Mouse (Mus musculus): ENCODE results near the gene Tradd. TPM values are rescaled to one million over a fixed set of nuclear protein-coding genes. Genes with fewer than 3 reads are reported as not detected.

Tradd gene
- polyA plus RNA-seq, 1 experiment from 2014 or later = 25.0 TPM

DNA sequence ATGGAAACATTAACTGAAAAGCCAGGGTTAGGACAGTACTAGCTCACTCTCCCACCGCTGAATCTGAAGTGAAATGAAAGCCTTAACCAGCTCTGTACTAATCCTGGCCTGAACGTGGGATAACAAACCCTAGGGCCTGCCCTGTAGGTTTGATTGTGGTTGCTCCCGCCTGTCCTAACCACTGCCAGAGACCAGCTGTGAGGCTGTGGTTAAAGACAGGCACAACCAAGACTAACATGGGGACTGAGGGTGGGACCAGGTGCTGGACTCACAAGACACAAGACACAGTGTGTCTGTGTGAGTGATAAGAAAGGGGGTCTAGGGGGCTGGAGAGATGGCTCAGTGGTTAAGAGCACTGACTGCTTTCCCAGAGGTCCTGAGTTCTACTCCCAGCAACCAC lies 16.2 kb upstream of the Tradd start:
- Histone ChIP-seq H3K4me3 (no peak overlapping the region), H3K4me2 (no peak overlapping the region), H3K9ac (no peak overlapping the region), H3K27me3 (peaks cover 56% of the 10 kb centered on the region), H3K36me3 (peaks cover 51% of the 10 kb centered on the region), H3K4me1 (replicated peaks) (peaks cover 37% of the 10 kb centered on the region), H3K9me3 (no peaks in the 10 kb centered on the region), H3K27ac (replicated peaks) (no peak overlapping the region)
- WGBS = 70% methylated on average over 3 of the region's 3 CpGs
- no peak for ATAC-seq (ENCODE audit: low read depth)

DNA sequence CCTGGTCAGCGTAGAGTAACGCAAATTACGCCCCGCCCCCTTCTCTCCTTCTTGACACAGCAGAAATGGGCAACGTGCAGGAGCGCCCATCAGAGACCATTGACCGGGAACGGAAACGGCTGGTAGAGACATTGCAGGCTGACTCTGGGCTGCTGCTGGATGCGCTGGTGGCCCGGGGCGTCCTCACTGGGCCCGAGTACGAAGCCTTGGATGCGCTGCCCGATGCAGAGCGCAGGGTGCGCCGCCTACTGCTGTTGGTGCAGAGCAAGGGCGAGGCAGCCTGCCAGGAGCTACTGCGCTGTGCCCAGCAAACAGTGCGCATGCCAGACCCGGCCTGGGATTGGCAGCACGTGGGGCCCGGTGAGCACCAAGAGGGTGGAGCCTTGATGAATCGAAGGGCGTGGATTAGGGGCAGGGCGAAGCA lies 14.5 kb upstream of the Tradd start:
- Histone ChIP-seq H3K4me3 (peak overlapping the region; percentile 17), H3K4me1 (replicated peaks) (peaks cover 34% of the 10 kb centered on the region), H3K27ac (replicated peaks) (no peak overlapping the region), H3K4me2 (peak overlapping the region; percentile 50), H3K27me3 (peaks cover 72% of the 10 kb centered on the region), H3K9ac (peak overlapping the region; percentile 31; the same call in 1 of the 2 replicates), H3K9me3 (no peaks in the 10 kb centered on the region), H3K36me3 (peaks cover 39% of the 10 kb centered on the region)
- 2% methylated on average over 28 of the region's 28 CpGs for WGBS
- peak; percentile 58; the same call in 1 of the 2 replicates for ATAC-seq (ENCODE audit: low read depth)

DNA sequence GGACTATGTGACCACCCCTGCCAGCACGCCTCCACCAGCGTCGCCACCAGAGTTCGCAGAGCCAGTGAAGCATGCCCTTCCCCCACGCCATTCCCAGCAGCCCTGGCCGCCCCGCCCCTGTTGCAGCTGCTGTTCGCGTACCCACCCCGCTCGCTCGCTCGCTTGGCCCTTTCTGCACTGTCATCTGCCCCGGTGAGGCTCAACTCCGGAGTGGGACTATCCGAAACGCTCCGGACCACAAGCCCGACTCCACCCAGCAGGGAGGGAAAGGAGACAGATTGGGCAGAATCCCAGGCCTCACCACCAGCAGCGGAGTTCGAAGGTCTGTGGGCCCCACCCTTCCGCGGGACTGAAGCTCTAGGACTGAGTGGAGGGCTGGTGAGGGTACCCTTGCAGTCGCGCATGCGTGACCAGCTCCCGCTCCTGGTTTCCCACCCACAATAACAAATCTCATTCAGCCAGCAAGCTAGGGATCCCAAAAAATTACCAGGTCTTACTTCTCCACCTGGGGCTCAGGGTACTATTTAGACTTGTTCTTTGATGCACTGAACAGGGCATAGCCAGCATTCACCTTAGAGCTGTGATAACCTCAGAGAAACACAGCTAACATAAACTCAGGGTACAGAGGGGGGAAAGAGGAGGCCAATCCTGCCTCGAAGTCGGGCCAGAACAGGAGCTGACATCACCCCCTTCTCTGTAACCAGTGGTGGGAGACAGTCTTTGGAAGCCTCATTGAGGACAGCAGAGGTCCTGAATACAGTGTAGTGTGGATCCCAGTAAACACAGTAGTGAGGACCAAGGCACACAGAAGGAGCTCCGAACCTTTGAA lies 12.1 kb upstream of the Tradd start:
- H3K4me2 ChIP-seq = peak overlapping the region; percentile 77
- H3K27ac ChIP-seq (replicated peaks) = no peak overlapping the region
- WGBS = 2% methylated on average over 30 of the region's 30 CpGs
- H3K4me3 ChIP-seq = peak overlapping the region; percentile 45
- ATAC-seq (ENCODE audit: low read depth) = peak; percentile 73
- peaks cover 92% of the 10 kb centered on the region for H3K27me3 ChIP-seq
- no peaks in the 10 kb centered on the region for H3K9me3 ChIP-seq
- H3K4me1 ChIP-seq (replicated peaks) = peaks cover 34% of the 10 kb centered on the region
- H3K9ac ChIP-seq = peak overlapping the region; percentile 75
- H3K36me3 ChIP-seq = peaks cover 15% of the 10 kb centered on the region

DNA sequence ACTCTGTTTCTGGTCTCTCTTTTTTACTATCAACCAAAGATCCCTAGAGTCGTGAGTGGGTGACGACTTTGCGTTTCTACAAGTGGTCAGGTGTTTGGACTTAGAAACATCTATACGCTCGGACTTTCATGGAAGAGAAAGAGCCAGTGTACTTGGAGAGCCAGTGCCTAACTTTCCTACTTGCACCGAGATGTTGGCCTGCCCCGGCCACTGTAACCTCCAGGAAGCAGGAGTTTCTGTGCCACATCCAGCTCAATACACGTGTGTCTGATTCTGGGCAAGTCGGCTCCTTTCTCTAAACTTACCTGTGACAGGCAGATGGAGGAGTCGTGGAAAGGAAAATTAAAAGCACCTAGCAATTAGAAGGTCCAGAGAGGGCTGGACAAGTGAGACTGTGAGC lies 11.4 kb upstream of the Tradd start, which contains the start of gene Nol3:
TSS of gene Nol3 (plus strand) at position 301 of the 400 bp plus-strand sequence.
- no peak within 1 kb of the TSS for H3K27ac ChIP-seq (replicated peaks)
- H3K36me3 ChIP-seq = peaks cover 11% of the 10 kb centered on the region; the same call in 1 of the 2 replicates
- no peak for ATAC-seq (ENCODE audit: low read depth)
- H3K4me3 ChIP-seq = peak within 1 kb of the TSS; percentile 45
- 2% methylated on average over 10 of the region's 10 CpGs for WGBS
- H3K4me2 ChIP-seq = peak within 1 kb of the TSS; percentile 77
- no peaks in the 10 kb centered on the region for H3K9me3 ChIP-seq
- H3K4me1 ChIP-seq (replicated peaks) = peaks cover 38% of the 10 kb centered on the region
- peaks cover 99% of the 10 kb centered on the region for H3K27me3 ChIP-seq
- H3K9ac ChIP-seq = peak within 1 kb of the TSS; percentile 75

DNA sequence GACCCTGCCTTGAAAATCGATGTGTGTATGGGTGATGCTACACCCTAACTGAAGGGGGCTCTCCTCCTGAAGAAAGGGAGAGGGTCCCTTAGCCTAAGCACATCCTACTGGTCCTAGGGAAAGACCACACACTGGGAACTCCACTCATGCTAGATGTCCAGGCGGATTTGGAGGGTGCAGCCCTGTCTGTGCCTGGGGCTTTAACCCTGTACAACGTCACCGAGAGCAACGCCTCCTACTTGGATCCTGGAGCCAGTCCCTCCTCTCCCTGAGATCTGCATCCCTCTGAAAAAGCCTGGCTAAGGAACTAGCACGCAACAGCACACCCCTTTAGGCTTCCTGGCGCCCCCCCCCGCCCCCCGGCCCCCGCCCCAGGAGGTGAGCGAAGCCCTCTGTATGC lies 11.0 kb upstream of the Tradd start:
- Histone ChIP-seq H3K36me3 (peaks cover 8% of the 10 kb centered on the region; the same call in 1 of the 2 replicates), H3K9ac (no peak overlapping the region), H3K4me1 (replicated peaks) (peaks cover 43% of the 10 kb centered on the region), H3K4me2 (peak overlapping the region; percentile 77), H3K27ac (replicated peaks) (no peak overlapping the region), H3K4me3 (no peak overlapping the region), H3K27me3 (peaks cover 99% of the 10 kb centered on the region), H3K9me3 (no peaks in the 10 kb centered on the region)
- no peak for ATAC-seq (ENCODE audit: low read depth)
- 5% methylated on average over 11 of the region's 11 CpGs for WGBS

DNA sequence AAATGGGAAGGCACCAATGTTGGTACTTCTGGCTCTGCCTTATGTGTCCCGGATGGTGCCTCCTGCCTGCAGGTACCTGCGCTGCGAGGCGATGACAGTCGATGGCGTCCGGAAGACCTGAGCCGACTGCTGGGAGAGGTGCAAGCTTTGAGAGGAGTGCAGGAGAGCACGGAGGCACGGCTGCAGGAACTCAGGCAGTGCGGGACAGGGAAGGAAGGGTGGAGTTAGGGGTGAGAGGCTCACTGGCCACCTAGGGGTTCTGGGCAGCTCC lies 6.4 kb upstream of the Tradd start:
- Histone ChIP-seq H3K36me3 (no peaks in the 10 kb centered on the region), H3K4me3 (0 out of 2 replicates have a peak overlapping the region, but pooled peaks have one; percentile 0), H3K9me3 (no peaks in the 10 kb centered on the region), H3K27me3 (peaks cover 99% of the 10 kb centered on the region), H3K4me2 (peak overlapping the region; percentile 9; the same call in 1 of the 2 replicates), H3K4me1 (replicated peaks) (peaks cover 41% of the 10 kb centered on the region), H3K27ac (replicated peaks) (no peak overlapping the region), H3K9ac (0 out of 2 replicates have a peak overlapping the region, but pooled peaks have one; percentile 4)
- under 1% methylated on average over 11 of the region's 11 CpGs for WGBS
- ATAC-seq (ENCODE audit: low read depth) = no peak

DNA sequence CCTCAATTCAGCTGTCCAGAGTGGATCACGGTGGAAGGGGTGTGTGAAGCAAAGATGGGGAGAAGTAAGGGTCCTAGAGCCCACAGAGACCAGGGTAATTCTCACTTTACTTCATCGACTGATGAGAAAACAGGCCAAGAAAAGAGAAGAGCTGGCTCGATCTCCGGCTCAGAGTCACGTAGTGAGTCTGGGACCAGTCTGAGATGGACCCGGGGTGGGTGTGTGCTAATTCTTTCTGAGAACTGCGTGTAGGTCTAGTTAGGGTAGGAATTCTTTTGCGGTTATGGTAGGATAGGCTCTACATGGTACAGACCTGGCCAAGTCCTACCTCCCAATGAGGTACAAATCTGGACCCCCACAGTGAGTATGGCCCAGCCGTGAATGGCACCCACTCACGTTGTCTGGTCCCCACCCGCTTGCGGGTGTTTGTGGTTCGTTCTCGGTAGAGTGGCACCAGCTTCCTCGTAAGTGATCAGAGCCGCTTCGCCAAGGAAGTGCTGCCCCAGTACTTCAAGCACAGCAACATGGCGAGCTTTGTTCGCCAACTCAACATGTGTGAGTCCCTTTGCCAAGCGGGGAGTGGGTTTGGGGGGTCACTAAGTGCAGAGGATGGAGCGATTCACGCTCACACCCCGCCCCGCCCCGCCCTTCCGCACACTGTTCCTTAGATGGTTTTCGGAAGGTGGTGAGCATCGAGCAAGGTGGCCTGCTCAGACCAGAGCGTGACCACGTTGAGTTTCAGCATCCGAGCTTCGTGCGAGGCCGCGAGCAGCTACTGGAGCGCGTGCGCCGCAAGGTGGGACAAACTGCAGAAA lies 5.9 kb upstream of the Tradd start:
- peak overlapping the region; percentile 65 for H3K9ac ChIP-seq
- WGBS = 2% methylated on average over 39 of the region's 39 CpGs

DNA sequence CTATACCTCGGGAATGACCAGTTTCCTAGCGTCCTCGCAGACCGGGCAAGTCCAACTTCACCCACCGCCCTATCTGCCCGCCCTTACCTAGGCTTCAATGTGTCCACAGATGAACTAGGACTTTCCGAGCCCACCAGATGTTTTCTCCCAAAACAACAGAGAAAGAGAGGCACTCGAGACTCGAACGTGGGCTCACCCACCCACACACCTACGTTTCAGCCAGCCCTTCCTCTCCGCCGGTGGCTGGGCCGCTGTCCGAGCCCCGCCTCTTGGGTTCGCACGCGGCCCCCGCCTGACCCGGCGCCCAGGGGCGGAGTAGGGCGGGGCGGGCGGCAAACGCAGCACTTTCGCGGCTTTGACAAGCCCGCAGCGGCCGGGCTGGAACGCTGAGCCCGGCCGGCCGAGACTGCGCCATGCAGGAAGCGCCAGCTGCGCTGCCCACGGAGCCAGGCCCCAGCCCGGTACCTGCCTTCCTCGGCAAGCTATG lies 5.1 kb upstream of the Tradd start, which contains the start of gene Hsf4:
TSS of gene Hsf4 (plus strand) at position 341 of the 487 bp plus-strand sequence.
- under 1% methylated on average over 42 of the region's 42 CpGs for WGBS
- H3K9me3 ChIP-seq = no peaks in the 10 kb centered on the region
- H3K36me3 ChIP-seq = no peaks in the 10 kb centered on the region
- peaks cover 99% of the 10 kb centered on the region for H3K27me3 ChIP-seq
- ATAC-seq (ENCODE audit: low read depth) = no peak
- H3K4me2 ChIP-seq = peak within 1 kb of the TSS; percentile 74
- H3K4me1 ChIP-seq (replicated peaks) = peaks cover 38% of the 10 kb centered on the region
- peak within 1 kb of the TSS; percentile 47 for H3K4me3 ChIP-seq
- peak within 1 kb of the TSS; percentile 67 for H3K27ac ChIP-seq (replicated peaks)
- peak within 1 kb of the TSS; percentile 65 for H3K9ac ChIP-seq

More for the DNA sequence above, 5.9 kb upstream of the Tradd start:
- Histone ChIP-seq H3K4me1 (replicated peaks) (peaks cover 35% of the 10 kb centered on the region), H3K4me3 (peak overlapping the region; percentile 47), H3K4me2 (peak overlapping the region; percentile 74), H3K27ac (replicated peaks) (no peak overlapping the region), H3K9me3 (no peaks in the 10 kb centered on the region), H3K27me3 (peaks cover 99% of the 10 kb centered on the region), H3K36me3 (no peaks in the 10 kb centered on the region)
- ATAC-seq (ENCODE audit: low read depth) = no peak

DNA sequence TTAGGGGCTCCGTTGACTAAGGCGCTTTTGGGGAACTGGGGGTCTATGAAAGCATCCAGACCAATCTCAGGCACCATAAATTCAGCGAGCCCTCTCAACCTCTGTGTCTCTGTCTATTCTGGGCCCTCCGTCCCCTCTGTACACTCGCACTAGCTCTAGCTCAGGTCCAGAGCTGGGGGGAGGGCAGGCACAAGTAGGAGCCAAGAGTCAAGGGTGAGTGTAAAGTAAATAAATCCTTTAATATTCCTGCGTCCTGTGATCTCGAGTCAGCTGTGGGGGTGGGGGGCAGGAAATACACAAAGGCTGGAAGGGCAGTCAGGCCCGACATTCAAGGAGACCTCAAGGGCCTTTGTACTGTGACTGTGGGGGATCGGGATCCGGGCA lies 4.7 kb upstream of the Tradd start:
- peak overlapping the region; percentile 47 for H3K4me3 ChIP-seq
- peaks cover 97% of the 10 kb centered on the region for H3K27me3 ChIP-seq
- ATAC-seq (ENCODE audit: low read depth) = peak; percentile 41
- WGBS = under 1% methylated on average over 10 of the region's 10 CpGs
- peak overlapping the region; percentile 74 for H3K4me2 ChIP-seq
- H3K27ac ChIP-seq (replicated peaks) = no peak overlapping the region
- H3K4me1 ChIP-seq (replicated peaks) = peaks cover 41% of the 10 kb centered on the region
- H3K9ac ChIP-seq = peak overlapping the region; percentile 65
- no peaks in the 10 kb centered on the region for H3K36me3 ChIP-seq
- no peaks in the 10 kb centered on the region for H3K9me3 ChIP-seq

DNA sequence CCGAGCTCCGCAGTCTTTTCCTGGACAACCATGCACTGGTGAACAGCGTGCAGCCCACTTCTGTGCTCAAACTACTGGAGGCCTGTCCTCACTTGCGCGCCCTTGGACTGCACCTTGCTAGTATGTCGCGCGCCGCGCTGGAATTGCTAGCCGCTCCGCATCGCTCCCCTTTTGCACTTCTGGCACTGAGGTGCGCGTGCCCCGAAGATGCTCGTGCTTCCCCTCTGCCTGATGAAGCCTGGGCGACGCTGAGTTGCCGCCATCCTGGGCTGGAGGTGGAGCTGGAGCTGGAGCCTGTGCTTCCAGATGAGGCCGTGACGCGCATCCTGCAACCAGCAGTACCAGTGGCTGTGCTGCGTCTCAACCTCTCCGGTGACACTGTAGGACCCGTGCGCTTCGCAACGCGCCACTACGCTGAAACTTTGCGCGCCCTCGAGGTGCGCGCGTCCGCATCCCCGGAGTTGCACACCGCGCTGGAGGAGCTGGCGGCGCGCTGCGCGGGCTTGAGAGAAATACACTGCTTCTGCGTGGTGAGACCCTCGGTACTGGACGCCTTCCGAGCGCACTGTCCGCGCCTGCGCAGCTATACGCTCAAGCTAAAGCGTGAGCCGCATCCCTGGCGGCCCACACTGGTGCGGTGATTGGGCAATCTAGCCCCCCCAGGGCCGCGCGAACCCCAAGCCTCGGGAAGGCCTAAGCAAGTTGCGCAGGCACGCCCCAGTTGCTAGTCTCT lies 4.1 kb upstream of the Tradd start:
- H3K36me3 ChIP-seq = no peaks in the 10 kb centered on the region
- no peaks in the 10 kb centered on the region for H3K9me3 ChIP-seq
- peak overlapping the region; percentile 47 for H3K4me3 ChIP-seq
- H3K4me2 ChIP-seq = peak overlapping the region; percentile 74
- peaks cover 45% of the 10 kb centered on the region for H3K4me1 ChIP-seq (replicated peaks)
- peaks cover 97% of the 10 kb centered on the region for H3K27me3 ChIP-seq
- peak overlapping the region; percentile 65 for H3K9ac ChIP-seq
- WGBS = under 1% methylated on average over 65 of the region's 65 CpGs
- ATAC-seq (ENCODE audit: low read depth) = peak; percentile 87
- H3K27ac ChIP-seq (replicated peaks) = peak overlapping the region; percentile 67

DNA sequence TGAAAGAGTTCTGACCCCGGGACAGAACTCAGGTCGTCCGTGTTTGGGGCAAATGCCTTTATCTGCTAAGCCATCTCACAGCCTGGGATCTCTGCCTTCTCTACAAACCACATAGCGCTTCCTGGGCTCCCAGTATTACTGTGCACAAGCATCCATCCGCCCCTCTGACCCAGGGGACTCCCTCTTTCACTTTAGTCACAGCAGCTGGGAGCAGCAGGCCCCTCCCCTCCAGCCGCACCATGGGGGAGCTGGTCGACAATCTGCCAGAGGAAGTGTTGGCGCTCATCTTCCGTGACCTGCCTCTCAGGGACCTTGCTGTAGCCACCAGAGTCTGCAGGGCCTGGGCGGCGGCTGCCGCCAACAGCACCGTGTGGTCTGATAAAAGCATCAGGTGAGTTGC lies 2.4 kb upstream of the Tradd start:
- no peak for ATAC-seq (ENCODE audit: low read depth)
- no peak overlapping the region for H3K9ac ChIP-seq
- H3K4me2 ChIP-seq = no peak overlapping the region
- 6% methylated on average over 13 of the region's 13 CpGs for WGBS
- H3K9me3 ChIP-seq = no peaks in the 10 kb centered on the region
- peaks cover 45% of the 10 kb centered on the region for H3K4me1 ChIP-seq (replicated peaks)
- H3K27me3 ChIP-seq = peaks cover 95% of the 10 kb centered on the region
- H3K27ac ChIP-seq (replicated peaks) = no peak overlapping the region
- H3K4me3 ChIP-seq = no peak overlapping the region
- H3K36me3 ChIP-seq = no peaks in the 10 kb centered on the region

Data from neural tube, embryonic 13.5 days (tissue).